Mouse (Mus musculus) naive thymus-derived CD4-positive, alpha-beta T cell, adult 2 months (primary cell): ENCODE results near the gene Gm572.
A peak's percentile ranks its signal among the peaks of the same experiment; 100 is the strongest.

Experiments
- DNase-seq: peaks from one replicate; pipeline ENCODE4 v3.0.0-alpha.2; 2011; ENCODE audit warnings: low read depth

Gene Gm572

GRCm38 (mm10) chr4:148625756-148626622 is 17.1 kb upstream of the Gm572 start:
- peak; percentile 79 for DNase-seq

- peak; percentile 98 for DNase-seq
These were observed 16.4 kb upstream of the Gm572 start, which contains the start of gene Tardbp for GRCm38 (mm10) chr4:148626623-148627185. Gene Tardbp (minus strand): TSS chr4:148627019.

- no peak for DNase-seq
These were observed 15.9 kb upstream of the Gm572 start for GRCm38 (mm10) chr4:148627246-148627645.

GRCm38 (mm10) chr4:148632013-148632692 is 11.0 kb upstream of the Gm572 start:
- DNase-seq: no peak

- no peak for DNase-seq
These were observed 9.6 kb upstream of the Gm572 start for GRCm38 (mm10) chr4:148633395-148634061.

- DNase-seq: no peak
These were observed 7.8 kb upstream of the Gm572 start for GRCm38 (mm10) chr4:148635309-148635708.

GRCm38 (mm10) chr4:148638302-148638701 is 4.8 kb upstream of the Gm572 start:
- no peak for DNase-seq

- no peak for DNase-seq
These were observed 3.7 kb upstream of the Gm572 start for GRCm38 (mm10) chr4:148639455-148639854.

GRCm38 (mm10) chr4:148641121-148641520 is 2.0 kb upstream of the Gm572 start:
- DNase-seq: no peak

- DNase-seq: peak; percentile 89
These were observed 1.0 kb downstream of the Gm572 start for GRCm38 (mm10) chr4:148644157-148644511.

- no peak for DNase-seq
These were observed 1.8 kb downstream of the Gm572 start for GRCm38 (mm10) chr4:148644926-148645325.

- no peak for DNase-seq
These were observed 3.5 kb downstream of the Gm572 start for GRCm38 (mm10) chr4:148646616-148647015.

- DNase-seq: no peak
These were observed 6.2 kb downstream of the Gm572 start for GRCm38 (mm10) chr4:148649309-148649708.

GRCm38 (mm10) chr4:148651045-148651444 is 7.9 kb downstream of the Gm572 start:
- no peak for DNase-seq

GRCm38 (mm10) chr4:148654701-148655398 is 11.7 kb downstream of the Gm572 start:
- peak; percentile 56 for DNase-seq

- DNase-seq: no peak
These were observed 13.7 kb downstream of the Gm572 start for GRCm38 (mm10) chr4:148656691-148657258.

- peak; percentile 62 for DNase-seq
These were observed 14.7 kb downstream of the Gm572 start for GRCm38 (mm10) chr4:148657776-148658175.

- DNase-seq: no peak
These were observed 17.1 kb downstream of the Gm572 start for GRCm38 (mm10) chr4:148660174-148660573.

GRCm38 (mm10) chr4:148662168-148662965 is 19.2 kb downstream of the Gm572 start:
- peak; percentile 83 for DNase-seq

GRCm38 (mm10) chr4:148663326-148663725 is 20.2 kb downstream of the Gm572 start:
- DNase-seq: no peak

- no peak for DNase-seq
These were observed 20.9 kb downstream of the Gm572 start for GRCm38 (mm10) chr4:148664021-148664420.
